Mouse (Mus musculus) E14TG2a.4 (cell line): ENCODE results near the gene Vmn2r80.
"Not testable (repeated sequence)": the region's sequence is repeated elsewhere in the genome, so short reads cannot be mapped to it uniquely, and the experiment has no call there.

Source experiments
- H3K27me3 ChIP-seq: 2 replicates; pipeline ENCODE4 v1.6.1; 2014; ENCODE audit warnings: low read length, control low read depth; ENCODE audit not compliant: insufficient read depth
- H3K36me3 ChIP-seq: 2 replicates; pipeline ENCODE4 v1.6.1; 2014; ENCODE audit warnings: low read length, control low read depth; ENCODE audit not compliant: insufficient read depth
- H3K4me1 ChIP-seq: replicated peaks from 2 replicates; pipeline ENCODE4 v1.6.1; 2014; ENCODE audit warnings: low read depth, low read length, control low read depth
- H3K4me3 ChIP-seq: replicated peaks from 2 replicates; pipeline ENCODE4 v1.5.1; 2014; ENCODE audit warnings: mild to moderate bottlenecking, low read length
- H3K9me3 ChIP-seq: 2 replicates; pipeline ENCODE4 v1.6.1; 2014; ENCODE audit warnings: low read length, control low read depth
- CTCF ChIP-seq: conservative IDR thresholded peaks from 2 replicates; pipeline ENCODE4 v1.5.1; 2014; ENCODE audit warnings: low read length
- NANOG ChIP-seq: IDR thresholded peaks from 2 replicates; pipeline ENCODE4 v1.6.1; 2014; ENCODE audit warnings: borderline replicate concordance, low read length, mixed read lengths
- POU5F1 ChIP-seq: IDR thresholded peaks from 2 replicates; pipeline ENCODE4 v1.6.1; 2014; ENCODE audit warnings: low read length, borderline replicate concordance

Vmn2r80 gene

DNA sequence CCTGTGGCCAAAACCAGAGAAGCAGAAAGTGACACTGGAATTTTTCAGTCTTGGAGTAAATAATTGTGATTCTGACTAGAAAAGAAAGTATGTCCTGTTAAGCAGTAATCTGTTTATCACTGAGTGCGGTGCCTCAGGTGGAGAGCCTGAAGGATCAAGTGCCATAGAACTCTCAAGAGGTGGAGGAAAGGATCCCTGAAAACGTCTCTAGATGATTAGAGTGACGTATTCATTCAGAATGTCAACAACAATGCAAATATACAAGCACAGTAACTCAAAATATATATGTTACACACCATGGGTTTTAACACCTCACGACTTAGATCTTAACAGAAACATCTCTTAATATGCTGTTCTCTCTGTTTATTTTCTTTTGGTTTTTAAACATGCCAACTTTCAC, at the start of gene Vmn2r80:
Gene Vmn2r80 (plus strand): TSS at position 301 of the 400 bp plus-strand sequence.
- H3K4me3 ChIP-seq, H3K27me3 ChIP-seq, H3K4me1 ChIP-seq, H3K36me3 ChIP-seq: not testable (repeated sequence)
- peaks cover 14% of the 10 kb centered on the region for H3K9me3 ChIP-seq

DNA sequence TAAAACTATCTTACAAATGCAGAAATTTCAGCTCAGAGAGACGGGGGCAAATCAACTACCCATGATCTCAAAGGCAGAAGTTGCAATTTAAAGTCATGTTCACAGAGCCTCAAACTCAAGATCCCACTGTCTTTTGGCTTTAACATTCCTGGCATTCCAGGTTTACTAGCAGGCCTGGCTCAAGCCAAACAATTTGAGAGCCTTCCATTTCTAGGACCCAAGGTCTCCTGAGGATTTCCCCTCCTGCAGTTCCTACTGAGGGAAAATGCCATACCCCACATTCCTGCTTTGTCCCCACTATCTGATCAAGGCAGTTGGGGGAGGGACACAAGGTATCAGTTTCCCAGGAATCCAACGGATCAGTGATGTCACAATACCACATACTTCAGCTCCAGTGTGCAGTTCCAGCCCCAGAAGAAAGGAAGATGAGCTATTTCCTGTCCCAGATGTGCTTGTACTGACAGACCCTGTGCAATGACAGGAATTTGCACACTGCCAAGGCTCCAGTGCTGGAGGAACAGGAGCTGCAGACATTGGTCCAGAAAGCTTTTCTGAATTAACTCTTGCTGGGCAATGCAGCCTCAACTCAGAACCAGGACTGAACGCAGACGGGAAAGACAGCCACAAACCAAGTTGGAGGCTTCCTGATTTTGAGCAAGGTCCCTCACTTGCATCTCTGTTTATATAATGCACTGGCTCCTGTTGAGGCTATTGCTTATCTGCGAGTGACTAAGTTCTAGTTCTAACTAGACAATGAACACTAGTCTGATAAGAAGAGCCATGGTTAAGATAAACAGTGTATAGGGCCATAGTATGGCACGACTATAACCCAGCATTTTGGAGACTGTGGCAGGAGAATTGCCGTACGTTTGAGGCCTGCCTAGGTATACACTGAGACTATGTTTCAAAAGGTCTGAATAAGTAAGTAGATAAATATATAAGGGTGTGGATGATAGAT, 42.0 kb upstream of the Vmn2r80 start:
- H3K4me1 ChIP-seq, result peaks cover 9% of the 10 kb centered on the region
- no peaks in the 10 kb centered on the region for H3K27me3 ChIP-seq
- no peaks in the 10 kb centered on the region for H3K36me3 ChIP-seq
- no peaks in the 10 kb centered on the region for H3K9me3 ChIP-seq
- no peak overlapping the region for H3K4me3 ChIP-seq
- TF ChIP-seq NANOG (no peak), POU5F1 (no peak), CTCF (no peak)

DNA sequence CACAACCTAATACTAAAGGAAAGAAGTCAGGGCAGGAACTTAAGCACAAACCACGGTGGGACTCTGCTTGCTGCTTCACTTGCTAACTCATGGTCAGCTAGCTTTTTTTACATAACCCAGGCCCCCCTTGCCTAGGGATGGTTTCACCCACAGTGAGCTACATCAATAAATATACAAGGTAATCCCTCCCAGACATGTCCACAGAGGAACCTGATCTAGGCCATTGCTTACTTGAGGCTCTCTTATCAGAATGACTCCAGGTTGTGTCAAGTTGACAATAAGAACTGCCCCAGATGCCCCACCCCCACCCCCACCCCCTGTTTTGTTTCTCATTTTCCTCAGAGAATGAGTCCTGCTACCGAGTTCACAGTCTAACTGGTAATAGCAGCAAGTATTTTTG, 41.0 kb upstream of the Vmn2r80 start:
- H3K27me3 ChIP-seq, result no peaks in the 10 kb centered on the region
- H3K4me3 ChIP-seq, result no peak overlapping the region
- peaks cover 9% of the 10 kb centered on the region for H3K4me1 ChIP-seq
- TF ChIP-seq POU5F1 (no peak), NANOG (no peak), CTCF (no peak)
- H3K9me3 ChIP-seq, result no peaks in the 10 kb centered on the region
- H3K36me3 ChIP-seq, result no peaks in the 10 kb centered on the region

- Histone ChIP-seq H3K4me1 (peaks cover 9% of the 10 kb centered on the region), H3K27me3 (no peaks in the 10 kb centered on the region), H3K36me3 (no peaks in the 10 kb centered on the region), H3K9me3 (no peaks in the 10 kb centered on the region), H3K4me3 (no peak overlapping the region)
- TF ChIP-seq NANOG, result no peak
- TF ChIP-seq CTCF, result no peak
- no peak for TF ChIP-seq POU5F1
Observed at GRCm38 (mm10) chr10:79109156-79109555, 39.4 kb upstream of the Vmn2r80 start.

- Histone ChIP-seq H3K9me3 (no peaks in the 10 kb centered on the region), H3K4me1 (peaks cover 9% of the 10 kb centered on the region), H3K27me3 (no peaks in the 10 kb centered on the region), H3K36me3 (no peaks in the 10 kb centered on the region), H3K4me3 (no peak overlapping the region)
- TF ChIP-seq NANOG (no peak), POU5F1 (no peak), CTCF (no peak)
Observed at GRCm38 (mm10) chr10:79110482-79110881, 38.1 kb upstream of the Vmn2r80 start.

DNA sequence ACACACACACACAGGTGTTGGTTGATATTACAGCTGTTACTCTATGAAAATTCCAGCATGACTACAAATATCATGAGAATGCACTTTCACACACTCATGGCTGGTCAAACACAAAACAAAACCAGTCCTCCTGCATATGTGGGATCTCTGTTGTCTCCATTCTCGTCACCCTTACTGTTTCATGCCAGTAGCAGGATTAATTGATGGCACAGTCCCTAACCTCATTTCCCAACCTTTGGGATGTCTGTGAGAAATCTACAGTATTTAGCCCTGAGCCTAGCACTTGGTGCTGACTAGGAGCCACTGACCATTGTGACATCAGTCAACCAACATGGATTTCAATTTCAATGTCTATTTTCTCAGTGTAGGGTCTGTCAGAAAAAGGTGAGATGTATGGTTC, 33.5 kb upstream of the Vmn2r80 start:
- Histone ChIP-seq H3K36me3 (no peaks in the 10 kb centered on the region), H3K9me3 (no peaks in the 10 kb centered on the region), H3K27me3 (no peaks in the 10 kb centered on the region), H3K4me3 (no peak overlapping the region), H3K4me1 (0 out of 2 replicates have a peak, but pooled peaks cover 5% of the 10 kb centered on the region)
- TF ChIP-seq CTCF (no peak), POU5F1 (no peak), NANOG (no peak)

GRCm38 (mm10) chr10:79116125-79116849, 32.3 kb upstream of the Vmn2r80 start:
- no peaks in the 10 kb centered on the region for H3K4me1 ChIP-seq
- H3K27me3 ChIP-seq, result no peaks in the 10 kb centered on the region
- H3K4me3 ChIP-seq, result no peak overlapping the region
- no peaks in the 10 kb centered on the region for H3K36me3 ChIP-seq
- TF ChIP-seq NANOG (no peak), CTCF (peak; percentile 77), POU5F1 (no peak)
- H3K9me3 ChIP-seq, result no peaks in the 10 kb centered on the region

- Histone ChIP-seq H3K36me3 (no peaks in the 10 kb centered on the region), H3K27me3 (no peaks in the 10 kb centered on the region), H3K4me3 (no peak overlapping the region), H3K9me3 (peaks cover 2% of the 10 kb centered on the region), H3K4me1 (no peaks in the 10 kb centered on the region)
- TF ChIP-seq CTCF (no peak), NANOG (no peak), POU5F1 (no peak)
Observed at GRCm38 (mm10) chr10:79151602-79152001, 3.0 kb downstream of the Vmn2r80 start.
